Mouse (Mus musculus) adrenal gland, adult 10 weeks (tissue): ENCODE results near the gene Gab2. TPM values are rescaled to one million over a fixed set of nuclear protein-coding genes. Genes with fewer than 3 reads are reported as not detected.

Experiments
- polyA plus RNA-seq: library from polyadenylated mRNA; stranded (reverse); fragments of 350-450 nt; fragmentation: Illumina TruSeq; extraction: RNeasy Lipid Tissue Mini Kit (QIAGEN cat#74804); gene quantifications from one replicate; pipeline ENCODE4 v1.2.3, GENCODE M21; 2014; ENCODE audit warnings: low read depth, low replicate concordance

Gab2 gene
- polyA plus RNA-seq = 8.6 TPM

DNA sequence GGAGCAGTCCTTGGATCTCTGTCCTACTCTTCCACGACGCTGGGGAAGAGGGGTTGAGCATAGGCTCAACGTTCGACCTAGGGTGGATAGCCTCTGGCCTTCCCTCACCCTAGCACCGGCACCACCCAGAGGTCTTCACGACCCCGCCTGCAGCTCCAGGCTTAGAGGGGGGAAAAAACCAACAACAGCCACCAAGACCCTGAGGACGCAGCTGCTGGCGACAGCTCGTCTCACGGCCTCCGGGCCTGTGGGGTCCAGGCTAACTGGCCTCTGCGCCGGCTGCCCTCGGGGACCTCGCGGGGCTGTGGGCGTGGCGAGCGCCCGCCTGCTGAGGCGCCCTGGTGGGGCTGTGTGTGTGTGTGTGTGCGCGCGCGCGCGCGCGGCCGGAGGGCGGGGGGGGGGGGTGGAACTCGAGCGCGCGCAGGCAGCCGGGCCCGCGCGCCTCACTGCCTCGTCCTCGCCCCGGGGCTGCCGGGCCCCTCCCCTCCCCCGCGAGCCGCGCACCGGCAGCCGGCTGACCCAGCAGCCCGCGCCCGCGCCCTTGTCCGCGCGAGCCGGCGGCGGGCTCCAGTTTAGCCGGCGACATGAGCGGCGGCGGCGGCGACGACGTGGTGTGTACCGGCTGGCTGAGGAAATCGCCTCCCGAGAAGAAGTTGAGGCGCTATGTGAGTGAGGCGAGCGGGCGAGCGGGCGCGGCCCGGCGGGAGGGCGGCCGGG is at the start of gene Gab2:
Gene Gab2 (plus strand): TSS at position 345 of the 717 bp plus-strand sequence.

DNA sequence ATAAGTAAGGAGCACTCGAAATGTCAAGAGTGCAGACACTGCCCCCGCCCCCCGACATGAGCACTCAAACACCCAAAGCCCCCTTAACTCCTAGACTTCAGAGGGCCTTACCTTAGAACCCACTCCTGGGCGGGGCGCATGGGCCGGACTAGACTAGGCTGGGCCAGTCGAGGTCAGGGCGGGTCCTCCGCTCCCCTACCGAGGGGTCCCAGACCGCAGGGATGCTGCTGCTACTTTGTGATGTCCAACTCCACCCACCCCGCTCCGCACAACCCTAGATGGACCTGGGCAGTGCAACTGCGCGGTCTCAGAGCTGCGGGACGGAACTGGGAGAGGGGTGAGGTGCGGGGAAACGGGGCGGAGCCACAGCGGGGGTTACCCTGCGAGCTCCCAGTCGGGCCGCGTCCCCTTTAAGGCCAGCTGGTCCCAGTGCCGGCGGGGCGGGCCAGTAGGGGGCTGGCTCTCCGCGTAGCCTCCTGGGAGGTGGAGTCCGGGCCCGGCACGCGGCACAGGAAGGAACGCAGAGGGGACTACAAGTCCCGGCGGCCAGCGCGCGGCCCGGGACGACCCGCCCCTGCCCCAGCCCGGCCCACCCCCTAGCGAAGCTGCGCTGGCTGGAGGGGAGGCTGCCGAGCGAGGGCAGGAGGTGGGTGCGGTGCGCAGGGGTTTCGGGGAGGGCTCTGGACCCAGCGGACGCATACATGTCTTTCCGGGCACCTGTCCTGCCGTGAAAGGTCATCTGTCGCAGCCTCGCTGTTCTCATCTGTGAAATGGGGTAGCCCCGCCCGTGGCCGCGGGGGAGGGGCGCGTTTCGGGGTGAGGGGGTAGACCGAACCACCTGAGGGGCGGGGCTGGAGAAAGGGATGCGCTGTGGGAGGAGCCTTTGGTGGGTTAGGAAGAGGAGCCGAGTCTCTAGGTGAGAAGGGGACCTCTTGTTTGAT is 250.6 kb downstream of the Gab2 start, which contains the start of the genes Usp35 and Kctd21:
Gene Usp35 (minus strand): TSS at position 295 of the 941 bp plus-strand sequence.
Gene Kctd21 (plus strand): TSS at position 602 of the 941 bp plus-strand sequence.

Other genes starting within 250 kb of the Gab2 start
- gene Nars2, start 130.1 kb upstream of the Gab2 start, polyA plus RNA-seq = 27.4 TPM